Mouse (Mus musculus): ENCODE data around the gene Mup6. TPM values are rescaled to one million over a fixed set of nuclear protein-coding genes. Genes with fewer than 3 reads are reported as not detected.
"Not testable (repeated sequence)": the region's sequence is repeated elsewhere in the genome, so short reads cannot be mapped to it uniquely, and the experiment has no call there.

The Mup6 gene
- polyA plus RNA-seq, 1 experiment from 2014 or later = not detected

- not testable (repeated sequence) for H3K9me3 ChIP-seq (ENCODE audit: control insufficient read depth, low read length); H3K9ac ChIP-seq (replicated peaks; ENCODE audit: low read depth, low read length); H3K4me1 ChIP-seq (replicated peaks; ENCODE audit: control insufficient read depth, insufficient read depth, low read length); H3K27me3 ChIP-seq (replicated peaks; ENCODE audit: control insufficient read depth, insufficient read depth, low read length); ATAC-seq; H3K4me3 ChIP-seq (replicated peaks; ENCODE audit: low read length); H3K4me2 ChIP-seq (ENCODE audit: low read length); H3K27ac ChIP-seq (ENCODE audit: low read length); H3K36me3 ChIP-seq (ENCODE audit: control insufficient read depth, insufficient read depth)
Measured at GRCm38 (mm10) chr4:59997894-59998293, 33.8 kb downstream of the Mup6 start.

DNA sequence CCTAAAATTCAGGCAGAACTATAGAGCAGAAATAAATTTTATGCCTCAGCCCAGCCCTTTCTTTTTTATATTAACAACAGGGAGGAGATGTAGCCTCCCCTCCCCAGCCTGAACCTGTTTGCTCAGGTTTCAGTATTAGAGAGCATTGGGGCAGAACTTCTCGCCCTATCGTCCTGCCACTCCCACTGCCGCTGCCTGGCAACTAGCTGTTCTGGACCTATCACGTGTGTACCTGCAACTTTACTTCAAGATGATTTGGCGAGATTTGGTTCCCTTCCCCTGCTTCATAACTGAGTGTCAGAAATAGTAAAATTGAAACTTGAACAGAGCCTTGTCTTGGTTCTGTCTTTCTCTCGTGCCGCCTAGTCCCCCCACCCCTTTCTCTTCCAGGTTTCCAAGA, 56.0 kb downstream of the Mup6 start:
- not testable (repeated sequence) for H3K4me2 ChIP-seq (ENCODE audit: low read length); H3K27ac ChIP-seq (ENCODE audit: low read length); H3K4me1 ChIP-seq (replicated peaks; ENCODE audit: control insufficient read depth, insufficient read depth, low read length); H3K36me3 ChIP-seq (ENCODE audit: control insufficient read depth, insufficient read depth); H3K4me3 ChIP-seq (replicated peaks; ENCODE audit: low read length); H3K27me3 ChIP-seq (replicated peaks; ENCODE audit: control insufficient read depth, insufficient read depth, low read length); H3K9ac ChIP-seq (replicated peaks; ENCODE audit: low read depth, low read length); H3K9me3 ChIP-seq (ENCODE audit: control insufficient read depth, low read length); ATAC-seq
- WGBS = 94% methylated on average over 7 of the region's 7 CpGs

GRCm38 (mm10) chr4:60029334-60030111, 65.4 kb downstream of the Mup6 start:
- H3K27me3 ChIP-seq (replicated peaks; ENCODE audit: control insufficient read depth, insufficient read depth, low read length); H3K27ac ChIP-seq (ENCODE audit: low read length); H3K4me1 ChIP-seq (replicated peaks; ENCODE audit: control insufficient read depth, insufficient read depth, low read length); H3K9ac ChIP-seq (replicated peaks; ENCODE audit: low read depth, low read length); H3K4me2 ChIP-seq (ENCODE audit: low read length); H3K9me3 ChIP-seq (ENCODE audit: control insufficient read depth, low read length); H3K4me3 ChIP-seq (replicated peaks; ENCODE audit: low read length); H3K36me3 ChIP-seq (ENCODE audit: control insufficient read depth, insufficient read depth); ATAC-seq: not testable (repeated sequence)
- 72% methylated on average over 11 of the region's 13 CpGs for WGBS

Other genes with a start within 250 kb of the Mup6 start
- gene Inip, start 162.7 kb upstream of the Mup6 start, polyA plus RNA-seq (2015; fragmentation: Nextera tagmentation; extraction: Ambion mirVana) = 73.6 and 81.3 TPM in 2 replicates
- 8.5 and 8.9 TPM in 2 replicates for gene Snx30, start 158.5 kb upstream of the Mup6 start, polyA plus RNA-seq (2015; fragmentation: Nextera tagmentation; extraction: Ambion mirVana)
- 0.16 TPM in 1 of 2 replicates, not detected in the other for gene Slc46a2, start 49.2 kb upstream of the Mup6 start, polyA plus RNA-seq (2015; fragmentation: Nextera tagmentation; extraction: Ambion mirVana)
- not detected in 2 replicates for gene Mup4, start 3.6 kb upstream of the Mup6 start, polyA plus RNA-seq (2015; fragmentation: Nextera tagmentation; extraction: Ambion mirVana)
- gene Mup7, start 106.2 kb downstream of the Mup6 start, polyA plus RNA-seq (2015; fragmentation: Nextera tagmentation; extraction: Ambion mirVana) = not detected in 2 replicates
- not detected in 2 replicates for gene Mup2, start 190.0 kb downstream of the Mup6 start, polyA plus RNA-seq (2015; fragmentation: Nextera tagmentation; extraction: Ambion mirVana)

All from forebrain, embryonic 16.5 days (tissue).